Mouse (Mus musculus) kidney, embryonic 15.5 days (tissue): ENCODE measurements around the gene Ndufaf7. TPM values are rescaled to one million over a fixed set of nuclear protein-coding genes. Genes with fewer than 3 reads are reported as not detected.

ENCODE experiments used
- ATAC-seq: fragments of 200-750 bp; cut with Nextera tagmentation; replicated peaks from 2 replicates; pipeline ENCODE4 v1.8.0; 2017; ENCODE audit warnings: moderate TSS enrichment; ENCODE audit not compliant: low FRiP score
- H3K27ac ChIP-seq: fragments of 300-500 bp; sonication (generic); 2 replicates; pipeline ENCODE4 v1.5.1; 2015; ENCODE audit warnings: mild to moderate bottlenecking, inconsistent platforms
- H3K27me3 ChIP-seq: fragments of 300-500 bp; sonication (generic); 2 replicates; pipeline ENCODE4 v1.6.1; 2015; ENCODE audit warnings: inconsistent platforms
- H3K36me3 ChIP-seq: fragments of 300-500 bp; sonication (generic); 2 replicates; pipeline ENCODE4 v1.6.1; 2015; ENCODE audit warnings: inconsistent platforms
- H3K4me1 ChIP-seq: fragments of 300-500 bp; sonication (generic); 2 replicates; pipeline ENCODE4 v1.6.1; 2015; ENCODE audit warnings: inconsistent platforms
- H3K4me2 ChIP-seq: fragments of 300-500 bp; sonication (generic); 2 replicates; pipeline ENCODE4 v1.6.1; 2015; ENCODE audit warnings: moderate library complexity, mild to moderate bottlenecking, inconsistent platforms
- H3K4me3 ChIP-seq: fragments of 300-500 bp; sonication (generic); replicated peaks from 2 replicates; pipeline ENCODE4 v1.5.1; 2015; ENCODE audit warnings: mild to moderate bottlenecking, inconsistent platforms
- H3K9ac ChIP-seq: fragments of 300-500 bp; sonication (generic); 2 replicates; pipeline ENCODE4 v1.6.1; 2015; ENCODE audit warnings: mild to moderate bottlenecking, inconsistent platforms
- H3K9me3 ChIP-seq: fragments of 300-500 bp; sonication (generic); replicated peaks from 2 replicates; pipeline ENCODE4 v1.6.1; 2016; ENCODE audit warnings: inconsistent platforms
- WGBS: fragments of 180-500 bp; shearing (Covaris S2); methylation state at CpG from one replicate; pipeline ENCODE4 v1.1.7; 2015; ENCODE audit warnings: mixed read lengths; 5-methylcytosine and 5-hydroxymethylcytosine counted together
- polyA plus RNA-seq: library from polyadenylated mRNA; unstranded; fragments of >200 nt; fragmentation: Nextera tagmentation; extraction: Ambion mirVana; gene quantifications from 2 replicates; pipeline ENCODE4 v1.2.1, GENCODE M21; 2015

Ndufaf7 gene
- 57.9 and 62.3 TPM in 2 replicates for polyA plus RNA-seq

DNA sequence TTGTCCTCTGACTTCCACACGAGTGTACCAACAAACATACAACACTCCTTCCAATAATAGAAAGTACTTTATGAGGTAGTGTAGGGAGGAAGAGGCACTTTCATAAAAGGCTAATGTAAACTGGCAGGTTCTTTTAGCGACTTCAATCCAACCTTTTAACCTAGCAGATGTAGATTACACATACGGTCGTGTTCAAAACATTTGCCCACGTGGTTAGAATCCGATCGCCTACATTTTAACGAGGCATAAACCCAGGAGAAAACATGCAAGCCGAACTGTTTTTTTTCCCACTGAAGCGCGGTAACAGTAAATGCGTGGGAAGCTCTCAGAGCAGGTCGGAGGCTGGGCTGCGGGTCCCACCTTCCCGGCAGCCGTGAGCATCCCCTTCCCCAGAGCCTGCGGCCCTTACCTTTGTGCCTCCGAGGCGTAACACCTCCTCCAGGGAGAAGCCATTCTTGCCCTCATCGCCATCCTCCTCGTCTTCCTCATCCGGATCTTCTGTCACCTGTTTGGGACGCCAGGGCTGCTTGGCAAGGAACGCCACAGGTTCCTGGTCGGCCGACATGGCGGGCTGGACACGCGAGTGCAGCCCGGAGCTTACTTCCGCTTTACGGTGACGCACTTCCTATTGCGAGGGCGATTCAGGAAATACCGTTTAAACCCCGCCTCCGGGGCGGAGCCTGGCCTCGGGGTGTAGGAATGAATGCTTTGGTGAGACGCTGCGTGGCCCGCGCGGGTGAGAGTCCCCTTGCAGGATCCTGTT lies at the start of gene Ndufaf7, which contains the start of gene Cebpz:
Ndufaf7 (plus strand) TSS at position 671 of the 763 bp plus-strand sequence.
Cebpz (minus strand) TSS at position 601 of the 763 bp plus-strand sequence.
- Histone ChIP-seq H3K4me1 (peaks cover 10% of the 10 kb centered on the region), H3K9me3 (no peaks in the 10 kb centered on the region), H3K27ac (peak within 1 kb of the TSS; percentile 41), H3K36me3 (peaks cover 49% of the 10 kb centered on the region), H3K4me2 (peak within 1 kb of the TSS; percentile 78), H3K9ac (peak within 1 kb of the TSS; percentile 81), H3K27me3 (no peaks in the 10 kb centered on the region), H3K4me3 (peak within 1 kb of the TSS; percentile 93)
- under 1% methylated on average over 45 of the region's 45 CpGs for WGBS
- peak; percentile 99 for ATAC-seq

DNA sequence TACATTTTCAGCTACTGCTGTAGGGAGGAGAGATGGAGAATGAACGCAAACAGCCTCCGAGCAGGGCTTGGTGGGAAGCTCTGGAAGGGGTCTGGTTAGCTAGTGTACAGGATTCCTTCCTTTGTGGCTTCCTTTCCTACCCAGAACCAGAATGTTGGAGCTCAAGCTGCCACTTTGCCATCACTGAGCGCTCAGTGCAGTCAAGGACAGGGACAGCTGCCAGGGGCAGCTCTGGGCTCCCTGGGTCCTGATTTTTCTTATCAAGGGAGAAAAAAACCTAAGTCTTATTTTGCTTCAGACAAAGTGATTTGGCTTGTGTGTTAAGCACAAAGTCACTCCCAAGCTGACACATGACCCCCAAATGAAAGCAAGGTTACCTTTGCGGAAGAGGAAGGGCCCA lies 48.4 kb upstream of the Ndufaf7 start:
- H3K27me3 ChIP-seq, result no peaks in the 10 kb centered on the region
- 90% methylated on average over 4 of the region's 4 CpGs for WGBS
- no peak overlapping the region for H3K9ac ChIP-seq
- H3K36me3 ChIP-seq, result no peaks in the 10 kb centered on the region
- H3K4me2 ChIP-seq, result no peak overlapping the region
- H3K4me1 ChIP-seq, result no peaks in the 10 kb centered on the region
- ATAC-seq, result no peak
- H3K4me3 ChIP-seq, result no peak overlapping the region
- no peak overlapping the region for H3K27ac ChIP-seq
- H3K9me3 ChIP-seq, result no peaks in the 10 kb centered on the region

DNA sequence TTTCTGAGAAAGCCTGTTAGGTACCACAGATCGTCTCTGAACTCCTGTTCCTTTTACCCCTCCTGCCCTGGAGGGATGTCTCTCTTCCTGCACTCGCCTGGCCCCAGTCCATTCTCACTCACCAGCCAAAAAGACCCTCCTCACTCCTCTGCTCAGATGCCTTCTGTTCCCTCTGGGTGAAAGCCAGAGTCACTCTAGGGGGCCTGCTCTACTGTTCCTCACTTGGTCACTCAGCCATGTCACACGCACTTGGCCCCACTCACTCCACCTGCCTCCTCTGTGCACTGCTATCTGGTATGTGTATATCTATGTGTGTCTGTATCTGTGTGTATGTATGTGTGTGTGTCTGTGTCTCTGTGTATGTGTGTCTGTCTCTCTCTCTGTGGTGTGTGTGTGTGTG lies 47.8 kb upstream of the Ndufaf7 start:
- 57% methylated on average over 3 of the region's 3 CpGs for WGBS
- H3K4me2 ChIP-seq, result no peak overlapping the region

DNA sequence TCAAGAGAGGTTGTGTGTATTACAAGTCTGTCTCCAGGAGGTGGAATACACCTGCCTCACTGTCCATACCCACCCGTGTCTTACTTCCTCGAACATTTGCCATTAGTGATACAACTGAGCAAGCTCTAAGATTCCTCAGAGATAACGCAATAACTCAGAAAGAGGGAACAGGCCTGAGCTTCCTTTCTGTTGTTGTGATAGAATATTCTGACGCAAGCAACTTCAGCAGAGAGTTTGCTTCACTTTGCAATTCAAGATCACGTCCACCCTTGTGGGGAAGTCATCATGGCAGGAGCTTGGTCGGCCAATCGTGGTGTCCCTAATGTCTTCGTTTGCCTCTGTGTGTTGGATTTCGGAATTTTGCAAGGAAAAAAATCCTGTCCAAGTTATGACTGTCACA lies 45.9 kb upstream of the Ndufaf7 start:
- Histone ChIP-seq H3K9ac (no peak overlapping the region), H3K9me3 (no peaks in the 10 kb centered on the region), H3K4me3 (no peak overlapping the region), H3K36me3 (no peaks in the 10 kb centered on the region), H3K27ac (no peak overlapping the region), H3K27me3 (no peaks in the 10 kb centered on the region), H3K4me1 (no peaks in the 10 kb centered on the region), H3K4me2 (no peak overlapping the region)
- no peak for ATAC-seq
- 82% methylated on average over 9 of the region's 9 CpGs for WGBS

More for the DNA sequence above, 47.8 kb upstream of the Ndufaf7 start:
- no peaks in the 10 kb centered on the region for H3K9me3 ChIP-seq
- H3K27me3 ChIP-seq, result no peaks in the 10 kb centered on the region
- no peak overlapping the region for H3K4me3 ChIP-seq
- H3K9ac ChIP-seq, result no peak overlapping the region
- H3K36me3 ChIP-seq, result no peaks in the 10 kb centered on the region
- H3K4me1 ChIP-seq, result no peaks in the 10 kb centered on the region
- H3K27ac ChIP-seq, result no peak overlapping the region
- ATAC-seq, result no peak

DNA sequence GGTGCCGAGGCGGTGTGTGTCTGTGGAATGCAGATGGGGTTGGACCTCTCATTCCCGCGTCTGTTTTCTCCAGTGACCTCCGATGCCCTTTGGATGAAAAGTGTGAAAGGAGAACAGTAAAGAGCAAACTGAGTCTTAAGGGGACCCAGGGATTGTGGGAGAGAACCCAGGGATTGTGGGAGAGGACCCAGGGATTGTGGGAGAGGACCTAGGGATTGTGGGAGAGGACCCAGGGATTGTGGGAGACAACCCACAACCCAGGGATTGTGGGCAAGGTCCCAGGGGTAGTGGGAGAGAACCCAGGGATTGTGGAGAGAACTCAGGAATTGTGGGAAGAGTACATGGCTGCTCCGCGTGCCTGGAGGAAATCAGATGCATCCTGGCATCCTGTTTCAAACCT lies 41.9 kb upstream of the Ndufaf7 start:
- H3K4me2 ChIP-seq, result peak overlapping the region; percentile 52
- no peak for ATAC-seq

DNA sequence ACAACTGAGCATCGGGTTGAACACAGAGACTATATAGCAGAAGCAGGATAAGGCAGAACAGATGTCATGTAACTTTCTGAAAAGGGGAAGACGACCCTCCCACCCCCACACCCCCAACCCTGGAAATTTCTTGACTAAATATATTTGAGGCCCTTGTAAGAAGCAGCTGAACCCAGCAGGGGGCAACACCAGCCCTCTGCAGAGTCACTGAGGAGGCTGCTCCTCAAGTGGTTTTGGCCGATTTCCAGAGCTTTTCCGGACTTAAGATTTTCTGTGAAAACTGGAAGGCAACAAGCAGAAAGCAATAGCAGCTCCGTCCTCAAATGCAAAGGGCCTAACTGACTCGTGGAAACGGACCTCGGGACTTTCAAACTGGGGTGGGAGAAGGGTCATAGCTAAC lies 41.5 kb upstream of the Ndufaf7 start:
- H3K36me3 ChIP-seq, result no peaks in the 10 kb centered on the region
- 0 out of 2 replicates have a peak overlapping the region, but pooled peaks have one; percentile 16 for H3K9ac ChIP-seq
- no peaks in the 10 kb centered on the region for H3K27me3 ChIP-seq
- no peak overlapping the region for H3K27ac ChIP-seq
- 0 out of 2 replicates have a peak overlapping the region, but pooled peaks have one; percentile 17 for H3K4me3 ChIP-seq
- peak overlapping the region; percentile 52 for H3K4me2 ChIP-seq
- no peaks in the 10 kb centered on the region for H3K4me1 ChIP-seq
- H3K9me3 ChIP-seq, result no peaks in the 10 kb centered on the region
- ATAC-seq, result peak; percentile 60; the same call in 1 of the 2 replicates
- 22% methylated on average over 8 of the region's 8 CpGs for WGBS

More for the DNA sequence above, 41.9 kb upstream of the Ndufaf7 start:
- Histone ChIP-seq H3K36me3 (no peaks in the 10 kb centered on the region), H3K4me3 (no peak overlapping the region), H3K9ac (no peak overlapping the region), H3K4me1 (no peaks in the 10 kb centered on the region), H3K27ac (no peak overlapping the region), H3K9me3 (no peaks in the 10 kb centered on the region), H3K27me3 (no peaks in the 10 kb centered on the region)
- WGBS, result 78% methylated on average over 7 of the region's 7 CpGs

DNA sequence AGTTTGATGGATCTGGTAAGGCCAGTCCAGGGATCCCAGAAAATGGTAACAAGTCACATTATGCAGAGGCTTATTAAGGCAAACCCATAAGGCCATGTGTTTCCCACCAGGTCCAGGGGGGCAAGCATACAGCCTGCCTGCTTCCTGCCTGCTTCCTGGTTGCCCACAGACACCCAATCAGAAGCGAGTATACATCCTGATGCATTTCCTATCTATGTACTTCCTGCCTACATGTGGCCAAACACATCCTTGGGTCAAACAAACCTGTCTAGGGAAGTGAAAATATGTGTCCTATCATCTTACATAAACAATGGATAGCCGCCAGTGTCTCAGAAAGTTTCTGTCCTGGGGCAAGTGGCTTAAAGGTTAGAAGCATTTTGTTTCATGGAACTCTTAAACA lies 33.8 kb upstream of the Ndufaf7 start:
- H3K9ac ChIP-seq, result no peak overlapping the region
- H3K36me3 ChIP-seq, result no peaks in the 10 kb centered on the region
- H3K4me1 ChIP-seq, result 0 out of 2 replicates have a peak, but pooled peaks cover 4% of the 10 kb centered on the region
- H3K27me3 ChIP-seq, result no peaks in the 10 kb centered on the region
- H3K27ac ChIP-seq, result no peak overlapping the region
- no peak overlapping the region for H3K4me2 ChIP-seq
- no peak overlapping the region for H3K4me3 ChIP-seq
- no peaks in the 10 kb centered on the region for H3K9me3 ChIP-seq
- ATAC-seq, result no peak
- 57% methylated on average over 2 of the region's 2 CpGs for WGBS

DNA sequence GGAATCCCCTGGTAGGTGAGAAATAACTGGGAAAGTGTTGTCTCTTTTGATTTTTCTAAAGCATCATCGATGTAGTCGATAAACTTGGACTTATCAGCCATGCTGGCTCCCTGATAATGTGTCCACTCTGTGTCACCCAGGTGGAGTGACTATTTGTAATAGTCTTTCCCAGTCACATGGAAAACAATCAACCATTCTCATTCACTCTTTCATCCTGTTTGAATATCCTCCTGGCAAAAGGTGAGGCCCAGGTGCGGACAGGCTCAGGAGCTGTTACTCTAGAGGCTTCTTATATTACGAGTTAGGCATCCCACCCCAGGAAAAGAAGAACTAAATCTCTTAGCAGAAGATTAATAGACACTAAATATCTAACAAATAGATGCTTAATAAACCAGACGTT lies 30.0 kb upstream of the Ndufaf7 start, which contains the start of gene Sult6b1:
Sult6b1 (minus strand) TSS at position 101 of the 400 bp plus-strand sequence.
- no peak for ATAC-seq
- WGBS, result 72% methylated on average over 5 of the region's 5 CpGs
- Histone ChIP-seq H3K4me2 (no peak within 1 kb of the TSS), H3K9ac (no peak within 1 kb of the TSS), H3K27ac (no peak within 1 kb of the TSS), H3K36me3 (no peaks in the 10 kb centered on the region), H3K27me3 (no peaks in the 10 kb centered on the region), H3K4me3 (no peak within 1 kb of the TSS), H3K9me3 (no peaks in the 10 kb centered on the region), H3K4me1 (0 out of 2 replicates have a peak, but pooled peaks cover 4% of the 10 kb centered on the region)

DNA sequence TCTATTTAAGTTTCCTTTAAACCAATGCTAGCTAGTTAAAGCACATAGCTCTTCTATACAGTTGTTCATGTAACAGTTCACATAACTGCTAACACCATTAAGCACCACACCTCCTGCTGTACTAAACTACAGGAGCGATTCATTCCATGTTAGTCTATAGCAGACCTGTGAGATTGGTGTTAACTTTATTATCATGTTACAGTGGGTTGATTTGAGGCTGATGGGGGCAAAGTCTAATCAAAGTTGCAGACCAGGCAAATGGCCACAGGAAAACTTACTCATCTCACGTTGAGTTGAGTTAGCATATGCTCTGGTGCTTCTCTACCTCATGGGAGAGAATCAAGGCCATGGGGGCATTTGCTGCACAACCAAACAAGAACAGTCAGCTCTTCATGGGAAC lies 27.6 kb upstream of the Ndufaf7 start:
- ATAC-seq, result no peak
- no peak overlapping the region for H3K4me3 ChIP-seq
- no peak overlapping the region for H3K27ac ChIP-seq
- H3K9ac ChIP-seq, result no peak overlapping the region
- no peak overlapping the region for H3K4me2 ChIP-seq
- 0 out of 2 replicates have a peak, but pooled peaks cover 8% of the 10 kb centered on the region for H3K4me1 ChIP-seq
- 83% methylated on average over 2 of the region's 2 CpGs for WGBS
- H3K27me3 ChIP-seq, result no peaks in the 10 kb centered on the region
- no peaks in the 10 kb centered on the region for H3K36me3 ChIP-seq
- H3K9me3 ChIP-seq, result no peaks in the 10 kb centered on the region

DNA sequence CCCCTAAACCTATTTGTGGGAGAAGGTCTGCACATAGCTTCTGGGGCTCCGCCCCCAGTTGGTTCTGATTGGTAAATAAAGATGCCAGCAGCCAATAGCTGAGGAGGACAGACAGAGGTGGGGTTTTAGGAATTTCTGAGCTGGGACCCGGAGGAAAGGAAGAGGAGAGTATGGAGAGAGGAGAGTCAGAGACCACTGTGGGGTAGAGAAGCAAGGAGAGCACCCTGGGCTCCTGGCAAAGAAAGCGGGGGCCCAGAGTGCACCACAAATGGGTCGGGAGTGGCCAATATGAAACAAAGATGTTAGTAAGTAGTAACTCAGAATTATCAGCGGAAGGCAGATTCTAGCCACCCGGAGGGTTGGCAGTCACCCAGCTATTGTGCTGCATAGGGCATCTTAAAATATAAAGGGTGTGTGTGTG lies 24.1 kb upstream of the Ndufaf7 start:
- Histone ChIP-seq H3K9ac (no peak overlapping the region), H3K4me1 (peaks cover 20% of the 10 kb centered on the region)
- ATAC-seq, result no peak

DNA sequence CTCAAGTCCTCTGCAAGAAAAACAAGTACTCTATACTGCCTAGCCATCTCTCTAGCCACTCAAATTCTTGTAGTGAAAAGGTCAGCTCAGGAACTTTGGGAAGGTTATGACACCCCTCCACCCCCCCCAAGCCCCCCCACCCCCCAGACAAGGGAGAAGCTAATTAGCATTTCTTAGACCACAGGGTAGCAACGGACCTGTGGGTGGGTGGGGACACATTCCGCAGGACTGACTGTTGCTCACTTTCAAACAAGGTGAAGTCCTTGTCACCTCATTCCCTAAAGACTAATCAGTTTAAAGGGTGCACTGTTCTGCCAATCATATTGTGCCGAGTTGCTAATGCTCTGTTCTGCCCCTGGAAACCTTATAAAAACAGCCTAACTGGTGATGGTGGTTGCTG lies 23.0 kb upstream of the Ndufaf7 start:
- H3K9ac ChIP-seq, result no peak overlapping the region
- no peak overlapping the region for H3K4me3 ChIP-seq
- no peak overlapping the region for H3K27ac ChIP-seq
- no peak for ATAC-seq
- WGBS, result 62% methylated on average over 3 of the region's 3 CpGs
- H3K27me3 ChIP-seq, result no peaks in the 10 kb centered on the region
- H3K4me2 ChIP-seq, result no peak overlapping the region
- no peaks in the 10 kb centered on the region for H3K9me3 ChIP-seq
- peaks cover 23% of the 10 kb centered on the region for H3K4me1 ChIP-seq
- peaks cover 8% of the 10 kb centered on the region for H3K36me3 ChIP-seq

More for the DNA sequence above, 24.1 kb upstream of the Ndufaf7 start:
- no peaks in the 10 kb centered on the region for H3K36me3 ChIP-seq
- peak overlapping the region; percentile 58 for H3K4me2 ChIP-seq
- H3K27me3 ChIP-seq, result no peaks in the 10 kb centered on the region
- 28% methylated on average over 6 of the region's 6 CpGs for WGBS
- 0 out of 2 replicates have a peak overlapping the region, but pooled peaks have one; percentile 37 for H3K27ac ChIP-seq
- no peaks in the 10 kb centered on the region for H3K9me3 ChIP-seq
- H3K4me3 ChIP-seq, result peak overlapping the region; percentile 44

DNA sequence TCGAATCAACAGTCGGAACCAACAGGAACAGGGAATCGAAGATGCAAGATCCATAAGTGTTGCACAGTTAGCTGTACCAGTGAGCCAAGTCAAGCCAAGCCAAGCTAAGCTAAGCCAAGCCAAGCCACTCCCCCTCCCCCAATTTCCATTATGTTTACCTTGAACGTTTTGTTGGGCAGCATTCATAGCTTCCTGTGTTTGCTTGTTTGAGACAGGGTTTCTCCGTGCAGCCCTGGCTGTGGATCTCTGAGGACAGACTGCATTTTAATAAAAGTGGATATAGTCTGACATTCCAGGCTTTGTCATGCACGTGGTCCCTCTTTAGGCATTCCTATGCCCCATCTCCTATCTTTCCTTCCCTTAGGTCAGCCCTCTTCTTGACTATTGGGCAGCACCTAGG lies 21.2 kb upstream of the Ndufaf7 start:
- peak overlapping the region; percentile 94 for H3K27ac ChIP-seq
- H3K9ac ChIP-seq, result peak overlapping the region; percentile 79
- H3K4me1 ChIP-seq, result peaks cover 23% of the 10 kb centered on the region
- 50% methylated on average over 6 of the region's 6 CpGs for WGBS
- no peaks in the 10 kb centered on the region for H3K9me3 ChIP-seq
- H3K36me3 ChIP-seq, result peaks cover 24% of the 10 kb centered on the region
- H3K27me3 ChIP-seq, result no peaks in the 10 kb centered on the region
- H3K4me3 ChIP-seq, result peak overlapping the region; percentile 79
- ATAC-seq, result no peak
- H3K4me2 ChIP-seq, result peak overlapping the region; percentile 82
